Mouse (Mus musculus): ENCODE measurements at regions not wholly inside any gene's neighbourhood (a gene's known extent, or its start where the extent isn't known, plus 50 kb on each side); places are given as distances from the start of the nearest gene placed in this dataset.

DNA sequence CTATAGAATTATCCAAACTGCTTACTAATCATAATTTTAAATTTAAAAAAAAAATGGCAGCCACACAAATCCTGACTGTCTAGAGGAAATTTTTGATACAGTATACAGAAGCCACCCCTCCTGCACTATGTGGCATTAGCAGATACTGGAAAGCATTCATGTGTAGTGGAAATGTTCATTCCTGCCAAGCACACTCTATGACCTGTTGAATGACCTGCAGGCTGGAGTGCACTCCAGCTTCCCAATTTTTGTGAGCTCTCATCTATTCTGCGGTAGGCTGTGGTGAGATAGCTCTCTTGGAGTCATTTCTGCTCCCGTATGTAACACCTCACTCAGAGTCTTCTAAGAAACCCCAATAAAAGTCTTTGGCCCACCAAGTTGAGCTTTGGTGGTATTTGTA lies 382.5 kb downstream of the Nedd1 start:
- no peak for DNase-seq (ENCODE audit: extremely low spot score, low read depth, low spot score)

DNA sequence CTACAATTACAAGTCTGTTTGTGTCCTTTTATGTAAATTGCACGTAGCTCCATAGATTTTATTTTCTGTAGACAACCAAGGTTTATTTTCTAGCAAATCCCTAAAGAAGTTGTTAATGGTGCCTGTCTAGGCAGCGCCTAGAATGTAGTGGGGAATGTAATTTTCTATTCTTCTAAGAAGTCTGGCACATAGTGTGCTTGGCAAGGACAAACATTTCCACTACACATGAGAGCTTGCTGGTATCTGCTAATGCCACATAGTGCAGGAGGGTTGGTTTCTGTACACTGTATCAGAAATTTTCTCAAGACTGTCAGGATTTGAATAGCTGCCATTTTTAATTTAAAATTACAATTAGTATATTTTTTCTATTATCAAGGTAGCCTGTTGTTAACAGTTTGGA lies 385.3 kb downstream of the Nedd1 start:
- no peak for DNase-seq (ENCODE audit: extremely low spot score, low read depth, low spot score)

DNA sequence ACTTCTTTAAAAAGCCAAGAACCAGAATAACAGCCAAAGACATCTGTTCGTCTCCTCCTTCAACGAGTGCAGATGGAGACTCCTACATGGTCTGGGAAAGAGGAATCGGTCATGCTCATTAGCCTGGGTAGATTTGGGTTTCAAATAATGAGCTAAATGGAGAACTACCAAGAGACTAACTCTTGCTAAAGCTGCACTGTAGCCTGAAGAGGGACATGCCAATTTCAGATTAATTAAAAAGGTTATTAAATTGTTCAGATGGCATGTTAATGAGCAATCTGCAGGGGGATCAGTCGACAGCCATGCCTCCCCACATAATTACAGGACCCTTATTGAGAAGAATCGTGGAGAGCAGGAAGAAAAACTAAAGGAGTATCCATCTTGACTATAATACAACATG lies 386.1 kb downstream of the Nedd1 start:
- DNase-seq (ENCODE audit: extremely low spot score, low read depth, low spot score), result no peak

DNA sequence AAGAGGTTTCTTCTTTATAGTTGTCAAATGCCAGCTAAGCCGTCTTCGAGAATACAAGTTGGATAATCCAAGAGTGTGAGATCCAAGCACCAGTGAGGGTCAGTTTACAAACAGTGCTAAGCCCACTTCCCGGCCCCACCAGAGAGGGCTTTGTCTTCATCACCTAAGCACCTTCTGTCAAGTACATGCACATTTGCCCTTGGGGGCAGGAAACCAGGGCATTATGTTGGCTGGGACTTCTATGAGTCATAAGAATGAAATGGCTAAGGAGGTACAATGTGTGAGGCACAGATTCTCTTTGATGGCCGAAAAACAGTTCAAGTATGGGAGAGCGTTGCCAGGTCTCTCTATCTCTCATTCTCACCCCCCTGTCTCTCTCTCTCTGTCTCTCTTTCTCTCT lies 387.1 kb downstream of the Nedd1 start:
- no peak for DNase-seq (ENCODE audit: extremely low spot score, low read depth, low spot score)

DNA sequence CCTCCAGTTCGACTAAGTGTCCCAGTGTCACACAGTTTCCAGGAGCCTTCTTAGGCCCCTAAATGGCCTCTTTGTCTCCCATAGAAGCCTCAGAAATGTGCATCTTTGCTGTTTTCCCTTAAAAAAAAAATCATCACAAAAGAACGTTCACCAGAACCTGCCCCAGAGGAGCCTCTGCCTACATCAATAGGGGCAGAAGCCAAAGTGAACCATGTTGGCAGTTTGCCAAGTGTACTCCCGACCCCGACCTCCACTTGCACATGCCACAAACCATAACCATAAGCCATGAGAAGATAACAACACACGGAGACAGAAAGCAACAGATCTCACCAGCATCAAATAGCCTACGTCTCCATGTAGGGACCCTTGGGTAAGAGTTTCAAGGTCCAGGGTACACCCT lies 388.4 kb downstream of the Nedd1 start:
- no peak for DNase-seq (ENCODE audit: extremely low spot score, low read depth, low spot score)

DNA sequence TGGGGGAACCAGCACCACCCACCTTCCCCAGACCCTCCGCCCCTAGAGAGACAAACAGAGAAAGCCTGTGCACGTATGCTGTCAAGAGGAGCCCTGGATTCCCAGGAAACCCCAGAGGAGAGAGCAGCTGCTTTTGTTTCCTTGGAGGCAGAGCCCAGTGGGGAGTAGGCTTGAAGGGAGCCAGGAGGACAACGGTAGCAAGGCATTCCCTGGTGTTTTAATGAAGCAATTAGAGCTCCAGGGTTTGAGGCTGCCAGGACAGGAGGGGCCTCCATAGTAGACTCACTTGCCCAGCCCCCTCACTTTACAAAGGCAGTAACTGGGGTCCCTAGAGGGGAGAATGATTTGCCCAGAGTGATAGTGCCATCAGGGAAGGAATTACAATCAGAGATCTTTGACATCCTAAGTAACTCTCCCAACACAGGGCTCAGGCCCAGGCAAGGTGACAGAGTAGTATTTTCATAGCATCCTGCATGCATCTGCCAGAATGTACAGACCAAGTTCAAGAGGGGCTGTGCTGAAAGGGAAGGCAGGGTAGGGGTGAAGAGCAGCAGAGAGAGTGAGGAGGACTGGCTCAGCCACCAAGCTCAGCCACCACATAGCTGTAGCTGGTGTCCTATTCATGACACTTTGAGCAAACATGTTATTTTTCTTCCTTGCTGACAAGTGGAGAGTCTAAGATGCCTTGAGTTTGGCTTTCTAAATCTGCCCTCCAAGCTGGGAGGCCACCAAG lies 389.0 kb downstream of the Nedd1 start:
- no peak for DNase-seq (ENCODE audit: extremely low spot score, low read depth, low spot score)

DNA sequence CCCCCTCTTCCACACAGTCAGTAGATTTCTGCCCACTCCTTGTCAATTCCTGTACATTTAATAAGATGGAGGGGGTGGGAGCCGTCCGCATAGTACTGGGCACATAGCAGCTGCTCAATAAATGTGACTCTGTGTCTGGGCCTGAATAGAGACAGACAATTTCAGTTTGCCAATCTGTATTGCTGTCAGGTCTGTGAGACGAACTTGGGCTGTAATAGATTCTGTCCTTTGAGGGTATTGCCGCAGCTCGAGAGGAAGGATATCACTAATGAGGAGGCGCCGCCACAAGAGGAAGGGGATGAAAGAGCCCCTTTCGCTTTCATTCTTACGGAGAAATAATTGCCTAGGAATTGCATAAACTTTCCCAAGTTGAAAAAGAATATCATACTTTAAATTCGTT lies 392.1 kb downstream of the Nedd1 start:
- DNase-seq (ENCODE audit: extremely low spot score, low read depth, low spot score), result no peak

DNA sequence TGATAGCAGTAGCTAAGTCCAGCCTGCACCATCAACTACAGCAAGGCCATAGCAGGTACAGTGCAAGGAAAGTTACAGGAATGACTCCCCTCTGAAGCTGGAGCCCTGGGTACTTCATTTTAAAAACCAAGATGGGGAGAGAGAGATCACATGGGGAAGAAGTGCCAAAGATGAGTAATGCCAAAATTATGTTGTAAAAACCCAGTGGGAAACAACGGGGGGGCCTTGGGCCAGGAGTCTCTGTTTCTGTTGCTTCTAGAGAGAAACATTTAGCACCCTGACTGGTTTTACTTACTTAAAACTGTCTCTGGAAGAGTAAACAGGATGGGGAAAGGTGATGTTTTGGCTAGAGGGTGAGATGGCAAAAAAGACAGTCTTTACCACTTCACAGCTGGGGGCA lies 392.6 kb downstream of the Nedd1 start:
- DNase-seq (ENCODE audit: extremely low spot score, low read depth, low spot score), result no peak

DNA sequence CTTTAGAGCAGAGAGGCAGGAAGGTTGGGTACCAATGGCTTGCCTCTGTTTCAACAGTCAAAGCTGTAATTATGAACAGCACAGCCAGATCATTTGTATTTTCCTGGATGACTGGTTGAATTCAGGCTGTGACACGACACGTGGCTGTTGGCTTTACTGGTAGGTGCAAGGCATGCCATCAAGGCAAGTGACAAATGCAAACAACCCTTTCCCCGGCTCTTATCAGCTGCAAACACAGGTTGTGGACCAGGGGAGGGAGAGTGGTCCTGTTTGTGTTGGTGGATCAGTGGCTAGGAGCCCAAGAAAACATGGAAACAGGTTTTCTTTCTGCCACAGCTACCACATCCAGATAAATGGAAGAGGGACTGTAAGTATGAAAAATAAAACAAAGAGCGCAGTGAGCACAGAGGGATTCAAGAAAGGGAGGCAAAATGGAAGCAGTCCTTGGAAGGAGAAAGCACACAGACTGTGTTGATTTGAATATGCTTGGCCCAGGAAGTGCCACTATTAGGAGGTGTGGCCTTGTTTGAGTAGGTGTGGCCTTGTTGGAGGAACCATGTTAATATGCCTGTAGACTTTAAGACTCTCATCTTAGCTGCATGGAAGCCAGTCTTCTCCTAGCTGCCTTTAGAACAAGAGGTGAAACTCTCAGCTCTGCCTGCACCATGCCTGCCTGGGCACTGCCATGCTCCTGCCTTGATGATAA lies 396.8 kb downstream of the Nedd1 start:
- no peak for DNase-seq (ENCODE audit: extremely low spot score, low read depth, low spot score)

DNA sequence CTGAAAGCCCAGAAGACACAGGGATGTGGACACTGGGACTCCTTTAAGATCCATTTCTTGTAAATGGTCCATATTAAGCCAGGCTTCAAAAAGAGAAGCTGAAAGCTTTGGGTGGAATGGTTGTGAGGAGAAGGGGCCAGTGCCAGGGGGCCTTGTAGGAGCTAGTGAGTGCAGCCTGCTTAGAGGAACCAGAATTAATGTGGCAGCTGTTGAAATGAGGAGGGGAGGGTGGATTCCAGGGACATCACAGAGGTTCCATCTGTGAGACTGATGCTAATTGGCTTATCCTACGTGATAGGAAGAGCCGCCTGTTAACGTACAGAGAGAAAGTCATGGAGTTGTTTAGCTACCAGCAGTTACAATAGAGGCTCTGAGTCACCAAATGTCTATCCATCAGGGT lies 407.6 kb downstream of the Nedd1 start:
- DNase-seq (ENCODE audit: extremely low spot score, low read depth, low spot score), result no peak

DNA sequence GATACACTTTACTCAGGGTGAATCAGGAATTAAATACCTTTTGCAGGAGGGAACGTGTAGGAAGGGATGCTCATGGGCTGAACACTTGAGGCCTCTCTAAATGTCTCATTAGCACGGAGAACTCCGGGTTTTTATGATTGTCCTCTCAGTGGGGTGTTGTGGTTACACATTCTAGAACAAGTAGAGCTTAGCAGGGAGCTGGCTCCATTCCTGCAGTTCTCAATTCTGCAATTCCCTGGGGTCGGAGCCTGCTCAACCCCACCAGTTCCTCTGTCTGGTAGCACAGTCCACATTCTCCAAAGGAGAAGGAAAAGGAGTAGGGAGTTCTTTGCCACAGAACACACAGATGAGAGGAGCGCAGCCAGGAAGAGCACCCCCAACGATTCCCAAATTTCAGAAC lies 409.9 kb downstream of the Nedd1 start:
- DNase-seq (ENCODE audit: extremely low spot score, low read depth, low spot score), result no peak

DNA sequence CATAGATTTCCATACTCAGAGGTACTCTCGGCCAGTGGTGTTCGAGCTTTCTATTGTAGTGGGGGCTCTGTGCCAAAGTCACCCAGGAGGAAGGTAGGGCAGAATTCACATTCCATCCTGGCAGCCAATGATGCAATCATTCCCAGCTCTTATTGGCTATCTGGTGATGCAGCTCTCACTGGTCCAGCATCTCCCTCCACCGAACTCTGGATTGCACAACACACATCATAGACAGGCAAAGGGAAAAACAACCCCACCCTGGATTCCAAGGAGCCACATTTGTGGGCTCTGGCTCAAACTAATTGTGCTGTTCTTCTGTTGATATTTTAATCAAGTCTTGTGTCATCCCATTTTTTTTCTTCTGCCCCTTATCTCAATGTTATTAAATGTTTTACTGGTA lies 413.6 kb downstream of the Nedd1 start:
- no peak for DNase-seq (ENCODE audit: extremely low spot score, low read depth, low spot score)

DNA sequence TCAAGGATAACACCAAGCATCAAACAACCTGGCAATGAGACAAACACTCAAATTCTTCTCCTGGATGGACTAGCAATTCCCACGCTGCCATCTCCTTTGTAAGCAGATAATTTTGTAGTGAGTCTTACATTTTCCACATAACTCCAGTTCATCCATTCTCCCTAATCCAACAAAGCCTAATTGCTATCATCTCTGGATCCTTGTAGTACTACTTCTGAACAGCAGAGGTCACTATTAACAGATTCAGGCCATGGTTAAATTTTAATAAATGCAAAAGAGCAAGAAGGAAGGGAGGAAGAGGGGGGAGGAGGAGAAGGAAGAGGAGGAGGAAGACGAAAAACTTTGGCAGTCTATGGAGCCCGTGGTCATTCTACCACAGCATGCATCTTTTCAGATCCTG lies 414.4 kb downstream of the Nedd1 start:
- no peak for DNase-seq (ENCODE audit: extremely low spot score, low read depth, low spot score)

DNA sequence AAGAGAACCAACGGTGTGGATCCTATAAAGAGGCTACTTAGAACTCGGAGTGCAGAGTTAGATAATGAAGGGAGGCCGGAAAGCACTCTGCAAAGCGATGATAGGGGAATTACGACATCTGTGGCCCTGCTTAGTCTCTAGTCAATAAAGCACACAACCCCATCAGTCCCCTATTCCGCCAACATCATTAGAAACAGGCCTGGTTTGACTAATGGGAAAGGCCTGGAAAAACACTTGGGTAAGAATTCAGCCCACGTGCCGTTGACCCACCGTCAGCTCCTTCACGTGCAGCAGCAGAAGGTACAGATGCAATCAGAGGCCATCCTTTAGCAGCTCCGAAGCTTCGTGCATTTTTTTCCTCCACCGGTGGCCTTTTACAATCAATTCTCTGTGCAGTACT lies 423.5 kb downstream of the Nedd1 start:
- no peak for DNase-seq (ENCODE audit: extremely low spot score, low read depth, low spot score)

DNA sequence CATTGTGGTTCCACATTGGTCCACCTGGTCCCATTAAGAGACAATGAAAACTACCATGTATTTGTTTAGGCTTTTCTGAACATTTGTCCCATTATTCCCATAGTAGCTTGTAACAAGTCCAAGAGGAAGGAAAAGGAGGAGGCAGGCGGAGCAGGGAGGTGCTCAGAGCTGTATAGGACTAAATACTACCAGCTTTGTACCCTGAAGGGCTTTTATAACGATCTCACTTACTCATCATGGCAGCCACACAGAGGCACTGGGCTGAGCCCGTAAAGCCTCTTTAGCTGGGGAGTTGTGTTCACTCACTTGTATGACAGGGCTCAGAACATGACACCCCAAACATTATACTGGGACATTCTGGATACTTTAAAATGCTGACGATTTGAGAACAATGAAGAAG lies 425.4 kb downstream of the Nedd1 start:
- no peak for DNase-seq (ENCODE audit: extremely low spot score, low read depth, low spot score)

DNA sequence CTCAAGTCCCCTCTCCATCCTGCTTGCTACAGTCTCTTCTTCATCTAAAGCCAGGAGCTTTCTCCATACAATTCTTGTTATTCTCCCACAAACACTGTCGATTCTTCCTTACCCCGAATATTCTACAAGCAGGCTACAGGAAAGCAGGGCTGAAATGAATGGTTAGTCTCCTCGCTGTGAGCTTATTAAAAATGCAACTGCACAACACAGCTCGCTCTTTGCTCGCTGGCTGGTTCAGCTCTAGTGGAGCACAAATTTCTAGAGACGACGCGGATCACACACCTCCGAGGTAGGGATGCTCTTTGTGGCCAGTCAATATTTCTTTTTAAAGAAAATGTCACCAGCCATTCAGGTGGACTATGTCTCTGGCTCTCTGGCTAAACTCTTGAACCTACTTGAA lies 425.9 kb downstream of the Nedd1 start:
- no peak for DNase-seq (ENCODE audit: extremely low spot score, low read depth, low spot score)

DNA sequence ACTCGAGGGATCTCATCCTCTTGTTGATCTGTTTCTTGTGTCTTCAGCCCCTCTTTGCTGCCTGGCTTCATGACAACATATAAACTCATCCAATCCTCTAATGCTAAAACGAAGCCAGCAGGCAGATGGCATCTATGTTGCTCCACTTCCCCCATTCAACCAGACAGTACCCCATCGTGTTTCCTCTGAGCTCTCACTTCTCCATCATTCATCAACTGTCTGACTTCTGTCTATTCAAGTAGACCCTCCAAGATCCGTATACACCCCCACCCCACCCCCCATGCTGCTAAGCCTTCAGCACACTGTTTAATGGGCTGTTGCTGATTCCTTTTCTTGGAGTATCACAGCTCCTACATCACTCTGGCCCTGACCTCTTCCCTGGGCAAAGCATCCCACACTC lies 429.0 kb downstream of the Nedd1 start:
- no peak for DNase-seq (ENCODE audit: extremely low spot score, low read depth, low spot score)

DNA sequence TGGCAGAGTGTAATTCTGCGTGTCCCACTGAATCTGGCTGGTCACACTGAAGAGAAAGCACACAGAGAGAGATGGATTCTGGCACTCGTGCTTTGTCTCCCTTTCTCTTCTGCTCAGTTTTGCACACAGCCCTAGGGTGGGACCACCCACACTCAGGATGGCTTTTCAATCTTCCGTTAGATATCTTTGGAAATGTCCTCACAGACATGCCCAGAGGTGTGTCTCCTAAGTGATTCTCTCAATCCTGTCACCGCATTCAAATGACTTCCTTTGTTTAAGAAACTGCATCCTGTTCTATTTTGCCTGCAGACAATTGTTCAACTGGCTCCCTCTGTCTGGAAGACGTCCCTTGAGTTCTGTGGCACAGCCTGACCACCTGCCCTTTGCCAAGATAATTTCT lies 433.0 kb downstream of the Nedd1 start:
- DNase-seq (ENCODE audit: extremely low spot score, low read depth, low spot score), result no peak

DNA sequence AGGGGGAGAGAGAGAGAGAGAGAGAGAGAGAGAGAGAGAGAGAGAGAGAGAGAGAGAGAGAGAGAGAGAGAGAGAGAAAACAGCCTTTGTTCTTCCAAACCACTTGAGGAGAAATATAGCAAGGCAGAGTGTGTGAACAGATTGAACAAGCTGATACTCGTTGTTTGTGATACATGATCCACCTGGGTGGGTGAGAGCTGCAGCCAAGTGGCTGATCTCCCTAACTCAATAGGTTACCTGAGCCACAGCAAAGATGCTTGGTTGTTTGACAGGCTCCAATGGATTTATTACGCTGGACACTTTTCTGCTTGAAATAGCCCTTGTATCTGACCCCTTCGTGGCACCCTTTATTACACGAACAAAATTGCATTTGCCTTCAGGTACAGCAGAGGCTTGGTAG lies 438.0 kb downstream of the Nedd1 start:
- no peak for DNase-seq (ENCODE audit: extremely low spot score, low read depth, low spot score)

DNA sequence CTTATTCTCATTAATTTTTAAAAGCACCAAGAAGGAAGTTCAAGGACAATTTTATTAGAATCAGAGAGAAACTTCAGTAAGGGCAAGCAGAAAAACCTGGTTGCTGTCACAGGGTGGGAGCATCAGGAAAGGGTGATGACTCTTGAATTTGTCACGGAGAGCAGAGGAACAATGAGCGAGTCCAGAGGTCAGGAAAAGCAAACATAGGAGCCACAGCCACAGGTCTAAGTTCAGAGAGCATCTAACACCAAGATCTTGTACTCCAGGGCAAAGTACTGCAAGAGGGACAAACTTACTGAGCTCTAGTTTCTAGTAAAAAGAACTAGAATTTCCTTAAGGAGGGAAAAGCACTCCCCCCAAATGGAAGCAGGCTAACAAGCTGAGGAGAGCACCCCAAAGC lies 444.2 kb downstream of the Nedd1 start:
- no peak for DNase-seq (ENCODE audit: extremely low spot score, low read depth, low spot score)

DNA sequence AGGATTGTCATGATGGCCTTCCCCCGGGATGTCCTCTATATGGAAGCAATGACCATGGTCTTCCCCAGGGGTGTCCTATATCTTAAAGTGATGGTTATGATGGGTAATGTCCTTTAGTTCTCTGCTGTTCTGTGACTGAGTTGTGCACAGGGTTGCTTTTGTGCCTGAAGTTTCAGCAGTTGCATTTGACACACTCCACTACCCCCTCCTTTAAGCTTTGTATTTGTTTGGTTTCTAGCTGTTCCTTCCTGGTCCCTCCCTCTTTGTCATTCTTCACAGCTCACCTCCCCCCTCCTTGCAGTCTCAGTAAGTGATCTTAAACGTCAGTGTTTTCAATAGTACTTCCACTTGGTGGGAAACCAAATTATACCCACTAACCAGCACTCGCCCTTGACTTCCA lies 464.4 kb downstream of the Nedd1 start:
- no peak for DNase-seq (ENCODE audit: extremely low spot score, low read depth, low spot score)

DNA sequence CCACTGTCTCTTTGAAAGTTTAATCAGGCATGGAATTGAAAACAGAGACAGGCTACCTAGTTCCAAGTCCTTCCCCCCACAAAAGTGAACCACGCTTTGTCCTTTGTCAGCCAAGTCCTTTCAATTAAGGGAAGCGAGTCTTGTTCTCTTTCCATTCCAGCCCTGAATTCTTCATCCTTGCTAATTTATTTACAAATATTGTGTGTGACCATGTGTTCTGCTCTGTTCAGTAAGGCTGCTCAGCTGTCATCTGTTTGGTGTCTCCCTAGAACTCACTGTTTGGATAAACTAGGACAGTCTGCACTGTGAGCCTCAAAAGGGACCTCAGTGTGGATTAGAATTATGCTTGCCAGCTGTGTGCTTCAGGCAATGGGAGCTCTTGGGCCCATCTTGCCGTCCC lies 473.6 kb downstream of the Nedd1 start:
- DNase-seq (ENCODE audit: extremely low spot score, low read depth, low spot score), result no peak

DNA sequence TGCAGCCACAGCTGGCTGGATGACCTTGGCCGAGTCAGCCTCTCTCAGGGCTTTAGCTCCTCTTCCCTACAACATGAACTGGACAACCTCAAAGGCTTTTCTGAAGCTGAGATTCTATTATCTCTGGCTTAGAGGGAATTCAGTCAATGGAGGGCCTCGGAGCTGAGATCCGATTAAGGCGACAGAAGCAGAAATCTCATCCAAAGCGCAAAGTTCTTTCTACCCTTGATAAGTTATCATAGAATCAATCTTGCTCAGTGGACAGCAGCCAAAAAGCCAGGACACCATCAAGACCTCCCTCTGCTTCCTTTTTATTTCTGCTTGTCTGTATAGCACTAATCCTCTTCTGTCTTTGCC lies 474.8 kb downstream of the Nedd1 start:
- DNase-seq (ENCODE audit: extremely low spot score, low read depth, low spot score), result no peak

All from hindlimb bud, embryonic 11.5 days (tissue).